Mouse (Mus musculus) liver, embryonic 14.5 days (tissue): ENCODE measurements around the gene Lin9. TPM values are rescaled to one million over a fixed set of nuclear protein-coding genes. Genes with fewer than 3 reads are reported as not detected.
A peak's percentile ranks its signal among the peaks of the same experiment; 100 is the strongest.

ENCODE experiments used
- ATAC-seq: fragments of 200-750 bp; cut with Nextera tagmentation; 2 replicates; pipeline ENCODE4 v1.8.0; 2017; ENCODE audit warnings: moderate number of reproducible peaks, mild to moderate bottlenecking, moderate library complexity; ENCODE audit not compliant: insufficient read depth
- DNase-seq, 3 experiments: peaks; one replicate each; pipeline ENCODE4 v3.0.0-alpha.2; 2012 to 2013; ENCODE audit warnings: low read depth in 3 of 3, low spot score in 3 of 3
- H3K27ac ChIP-seq: fragments of 300-500 bp; sonication (generic); 2 replicates; pipeline ENCODE4 v1.5.1; 2014; ENCODE audit warnings: moderate library complexity, mild to moderate bottlenecking, control low read depth, inconsistent platforms
- H3K27me3 ChIP-seq: fragments of 300-500 bp; sonication (generic); 2 replicates; pipeline ENCODE4 v1.6.1; 2014; ENCODE audit warnings: mild to moderate bottlenecking, low read length, moderate library complexity; ENCODE audit not compliant: control insufficient read depth, insufficient read depth
- H3K36me3 ChIP-seq: fragments of 300-500 bp; sonication (generic); replicated peaks from 2 replicates; pipeline ENCODE4 v1.6.1; 2014; ENCODE audit warnings: low read depth; ENCODE audit not compliant: control insufficient read depth, insufficient read depth
- H3K4me1 ChIP-seq, 2 experiments: fragments of 200-500 bp in 1 of 2; fragments of 300-500 bp in 1 of 2; sonication (generic) in 1 of 2; replicated peaks; 2 replicates each; pipeline ENCODE4 v1.6.1; 2012 to 2014; ENCODE audit warnings: antibody characterized with exemption in 1 of 2, inconsistent platforms in 1 of 2, low read length in 1 of 2; ENCODE audit not compliant: control insufficient read depth in 2 of 2, insufficient read depth in 2 of 2
- H3K4me2 ChIP-seq: fragments of 300-500 bp; sonication (generic); 2 replicates; pipeline ENCODE4 v1.6.1; 2014; ENCODE audit warnings: low read depth, mild to moderate bottlenecking, control low read depth, moderate library complexity
- H3K4me3 ChIP-seq, 2 experiments: fragments of 200-500 bp in 1 of 2; fragments of 300-500 bp in 1 of 2; sonication (generic) in 1 of 2; 2 replicates each; pipeline ENCODE4 v1.5.1; 2012 to 2014; ENCODE audit warnings: low read depth in 2 of 2, low read length in 2 of 2, mild to moderate bottlenecking in 2 of 2, control low read depth in 1 of 2, inconsistent platforms in 1 of 2, moderate library complexity in 1 of 2; ENCODE audit not compliant: insufficient read depth in 1 of 2
- H3K9ac ChIP-seq: fragments of 300-500 bp; sonication (generic); replicated peaks from 2 replicates; pipeline ENCODE4 v1.6.1; 2014; ENCODE audit warnings: mild to moderate bottlenecking, control low read depth, moderate library complexity
- H3K9me3 ChIP-seq: fragments of 300-500 bp; sonication (generic); 2 replicates; pipeline ENCODE4 v1.6.1; 2016; ENCODE audit warnings: low read length, mixed read lengths; ENCODE audit not compliant: control insufficient read depth
- CTCF ChIP-seq: IDR thresholded peaks from 2 replicates; pipeline ENCODE4 v1.5.1; 2016; ENCODE audit warnings: antibody characterized with exemption, low read depth, control low read depth
- EP300 ChIP-seq: IDR thresholded peaks from 2 replicates; pipeline ENCODE4 v1.6.1; 2016; ENCODE audit warnings: antibody characterized with exemption, low read depth
- WGBS: fragments of 180-500 bp; shearing (Covaris S2); extraction: QIAGEN DNeasy Blood & Tissue Kit; methylation state at CpG from one replicate; pipeline ENCODE4 v1.1.7; 2014; ENCODE audit not compliant: insufficient replicate concordance; 5-methylcytosine and 5-hydroxymethylcytosine counted together
- polyA plus RNA-seq, 2 experiments: library from polyadenylated mRNA; depleted of rRNA in 1 of 2; stranded (reverse) in 1 of 2; unstranded in 1 of 2; fragments of >200 nt; fragmentation: Nextera tagmentation in 1 of 2; extraction: Ambion mirVana in 1 of 2; gene quantifications; 2 replicates each; pipeline versions ENCODE4 v1.2.1 to v1.2.3; 2012 to 2014

The Lin9 gene
- polyA plus RNA-seq, 2 experiments: 5.4 to 11.4 TPM

- 34% methylated on average over 6 of the region's 6 CpGs for WGBS
- H3K27ac ChIP-seq: no peak overlapping the region
These were observed 62.5 kb downstream of the Lin9 start for GRCm38 (mm10) chr1:180703400-180703799.

GRCm38 (mm10) chr1:180707368-180707767 is 66.4 kb downstream of the Lin9 start:
- Histone ChIP-seq H3K27ac (no peak overlapping the region), H3K4me1 (peaks cover 3 to 8% of the 10 kb centered on the region in 2 experiments; a peak in 3 of 4 replicates), H3K36me3 (no peaks in the 10 kb centered on the region), H3K4me3 (no peak overlapping the region), H3K9ac (no peak overlapping the region), H3K4me2 (no peak overlapping the region), H3K9me3 (no peaks in the 10 kb centered on the region), H3K27me3 (no peaks in the 10 kb centered on the region)
- ATAC-seq: 0 out of 2 replicates have a peak, but pooled peaks have one; percentile 2
- DNase-seq: no peak
- TF ChIP-seq EP300 (no peak), CTCF (no peak)
- WGBS: 27% methylated on average over 3 of the region's 3 CpGs

More at GRCm38 (mm10) chr1:180703400-180703799, 62.5 kb downstream of the Lin9 start:
- H3K27me3 ChIP-seq: peaks cover 9% of the 10 kb centered on the region
- no peaks in the 10 kb centered on the region for H3K36me3 ChIP-seq
- ATAC-seq (no peak), DNase-seq (no peak)
- TF ChIP-seq EP300 (no peak), CTCF (no peak)
- no peak overlapping the region for H3K4me2 ChIP-seq
- H3K9me3 ChIP-seq: no peaks in the 10 kb centered on the region
- H3K4me3 ChIP-seq: no peak overlapping the region
- no peaks in the 10 kb centered on the region; a peak in 2 of 4 replicates for H3K4me1 ChIP-seq
- no peak overlapping the region for H3K9ac ChIP-seq

GRCm38 (mm10) chr1:180707813-180708212 is 66.9 kb downstream of the Lin9 start:
- no peaks in the 10 kb centered on the region for H3K9me3 ChIP-seq
- no peaks in the 10 kb centered on the region for H3K36me3 ChIP-seq
- H3K4me1 ChIP-seq: peaks cover 3 to 8% of the 10 kb centered on the region in 2 experiments; a peak in 3 of 4 replicates
- no peak for TF ChIP-seq CTCF
- no peak for TF ChIP-seq EP300
- no peak overlapping the region for H3K4me3 ChIP-seq
- no peak overlapping the region for H3K27ac ChIP-seq
- H3K9ac ChIP-seq: no peak overlapping the region
- 49% methylated on average over 3 of the region's 3 CpGs for WGBS
- no peak overlapping the region for H3K4me2 ChIP-seq
- no peak for DNase-seq
- ATAC-seq: peak; percentile 49; the same call in 1 of the 2 replicates
- no peaks in the 10 kb centered on the region for H3K27me3 ChIP-seq

- no peak overlapping the region for H3K9ac ChIP-seq
- H3K36me3 ChIP-seq: no peaks in the 10 kb centered on the region
- H3K4me2 ChIP-seq: no peak overlapping the region
- H3K4me1 ChIP-seq: peaks cover 3 to 8% of the 10 kb centered on the region in 2 experiments; a peak in 3 of 4 replicates
- no peak for DNase-seq
- H3K9me3 ChIP-seq: no peaks in the 10 kb centered on the region
- H3K27me3 ChIP-seq: no peaks in the 10 kb centered on the region
- no peak for ATAC-seq
- H3K27ac ChIP-seq: no peak overlapping the region
- TF ChIP-seq CTCF (no peak), EP300 (no peak)
- H3K4me3 ChIP-seq: no peak overlapping the region
- WGBS: 44% methylated on average over 14 of the region's 14 CpGs
These were observed 68.2 kb downstream of the Lin9 start for GRCm38 (mm10) chr1:180708935-180709776.

GRCm38 (mm10) chr1:180718756-180719155 is 77.8 kb downstream of the Lin9 start:
- Histone ChIP-seq H3K27ac (no peak overlapping the region), H3K36me3 (no peaks in the 10 kb centered on the region), H3K9me3 (no peaks in the 10 kb centered on the region), H3K4me3 (no peak overlapping the region), H3K4me2 (no peak overlapping the region), H3K9ac (no peak overlapping the region), H3K4me1 (peaks cover 7 to 16% of the 10 kb centered on the region in 2 experiments), H3K27me3 (no peaks in the 10 kb centered on the region)
- WGBS: 36% methylated on average over 5 of the region's 5 CpGs
- TF ChIP-seq EP300 (no peak), CTCF (no peak)
- no peak for DNase-seq
- ATAC-seq: no peak
